Mouse (Mus musculus) kidney, adult 2 months (tissue): ENCODE results near the gene Lef1.

ENCODE experiments used
- CTCF ChIP-seq: fragments of 200-500 bp; conservative IDR thresholded peaks from 2 replicates; pipeline ENCODE4 v1.5.1; 2011; ENCODE audit warnings: low read depth, mild to moderate bottlenecking, control low read depth, low read length, moderate library complexity, mixed read lengths; ENCODE audit not compliant: insufficient read depth, insufficient read length
- POLR2A ChIP-seq: fragments of 200-500 bp; IDR thresholded peaks from one replicate; pipeline ENCODE4 v1.6.1; 2011; ENCODE audit warnings: low read depth, low read length, control low read depth

DNA sequence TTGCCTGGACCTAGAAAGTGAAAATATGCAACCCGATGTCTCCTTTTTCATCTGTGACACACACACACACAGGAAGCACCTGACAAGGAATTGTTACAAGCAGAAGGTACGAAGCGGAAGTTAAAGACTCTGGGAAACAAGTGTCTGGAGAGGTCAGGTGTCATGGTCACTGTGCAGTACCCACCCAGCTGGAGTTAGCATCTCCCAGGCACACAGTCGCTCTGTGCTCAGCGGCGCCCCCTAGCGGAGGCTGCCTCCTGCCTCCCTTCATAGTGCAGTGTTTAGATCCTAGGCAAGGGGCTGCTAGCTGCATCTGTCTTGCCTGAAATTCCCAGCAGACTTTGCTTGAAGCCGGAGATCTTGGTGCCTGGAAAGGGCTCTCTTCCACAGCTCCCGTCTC is 104.6 kb downstream of the Lef1 start:
- TF ChIP-seq CTCF: peak; percentile 69
- no peak for TF ChIP-seq POLR2A
